Mouse (Mus musculus) hindbrain, embryonic 11.5 days (tissue): ENCODE measurements around the gene Gabarap. TPM values are rescaled to one million over a fixed set of nuclear protein-coding genes. Genes with fewer than 3 reads are reported as not detected.
"Not testable (repeated sequence)": the region's sequence is repeated elsewhere in the genome, so short reads cannot be mapped to it uniquely, and the experiment has no call there.

Source experiments
- ATAC-seq: fragments of 200-750 bp; cut with Nextera tagmentation; 2 replicates; pipeline ENCODE4 v1.8.0; 2017; ENCODE audit warnings: mild to moderate bottlenecking, moderate TSS enrichment, moderate library complexity; ENCODE audit not compliant: low FRiP score
- DNase-seq: peaks from one replicate; pipeline ENCODE4 v3.0.0-alpha.2; 2015; ENCODE audit warnings: low spot score
- H3K27ac ChIP-seq: fragments of 300-500 bp; sonication (generic); 2 replicates; pipeline ENCODE4 v1.5.1; 2014; ENCODE audit warnings: mild to moderate bottlenecking, low read depth, low read length
- H3K27me3 ChIP-seq: fragments of 300-500 bp; sonication (generic); 2 replicates; pipeline ENCODE4 v1.6.1; 2014; ENCODE audit warnings: mild to moderate bottlenecking, low read length, moderate library complexity, mixed read lengths; ENCODE audit not compliant: control insufficient read depth, insufficient read depth
- H3K36me3 ChIP-seq: fragments of 300-500 bp; sonication (generic); 2 replicates; pipeline ENCODE4 v1.6.1; 2014; ENCODE audit warnings: mild to moderate bottlenecking, low read length, moderate library complexity, mixed read lengths; ENCODE audit not compliant: control insufficient read depth, insufficient read depth
- H3K4me1 ChIP-seq: fragments of 300-500 bp; sonication (generic); replicated peaks from 2 replicates; pipeline ENCODE4 v1.6.1; 2014; ENCODE audit warnings: low read length, mixed read lengths; ENCODE audit not compliant: control insufficient read depth, insufficient read depth
- H3K4me2 ChIP-seq: fragments of 300-500 bp; sonication (generic); replicated peaks from 2 replicates; pipeline ENCODE4 v1.6.1; 2014; ENCODE audit warnings: mild to moderate bottlenecking, low read depth, low read length
- H3K4me3 ChIP-seq: fragments of 300-500 bp; sonication (generic); 2 replicates; pipeline ENCODE4 v1.5.1; 2014; ENCODE audit warnings: low read depth, low read length
- H3K9ac ChIP-seq: fragments of 300-500 bp; sonication (generic); 2 replicates; pipeline ENCODE4 v1.6.1; 2014; ENCODE audit warnings: low read depth, low read length
- H3K9me3 ChIP-seq: fragments of 300-500 bp; sonication (generic); 2 replicates; pipeline ENCODE4 v1.6.1; 2016; ENCODE audit warnings: low read length; ENCODE audit not compliant: control insufficient read depth
- WGBS: fragments of 180-500 bp; shearing (Covaris S2); extraction: QIAGEN DNeasy Blood & Tissue Kit; methylation state at CpG from one replicate; pipeline ENCODE4 v1.1.7; 2014; 5-methylcytosine and 5-hydroxymethylcytosine counted together
- polyA plus RNA-seq: library from polyadenylated mRNA; unstranded; fragments of >200 nt; fragmentation: Nextera tagmentation; extraction: Ambion mirVana; gene quantifications from 2 replicates; pipeline ENCODE4 v1.2.1, GENCODE M21; 2014

Gene Gabarap
- polyA plus RNA-seq, 1 experiment from 2014 or later: 643 TPM

GRCm38 (mm10) chr11:69952274-69952673 is 38.7 kb upstream of the Gabarap start:
- Histone ChIP-seq H3K27ac (no peak overlapping the region), H3K4me2 (no peak overlapping the region), H3K9me3 (no peaks in the 10 kb centered on the region), H3K4me3 (no peak overlapping the region), H3K4me1 (peaks cover 6% of the 10 kb centered on the region; the same call in 1 of the 2 replicates), H3K9ac (no peak overlapping the region), H3K27me3 (no peaks in the 10 kb centered on the region), H3K36me3 (no peaks in the 10 kb centered on the region)
- ATAC-seq (no peak), DNase-seq (no peak)
- WGBS: 55% methylated on average over 1 of the region's 1 CpGs

DNA sequence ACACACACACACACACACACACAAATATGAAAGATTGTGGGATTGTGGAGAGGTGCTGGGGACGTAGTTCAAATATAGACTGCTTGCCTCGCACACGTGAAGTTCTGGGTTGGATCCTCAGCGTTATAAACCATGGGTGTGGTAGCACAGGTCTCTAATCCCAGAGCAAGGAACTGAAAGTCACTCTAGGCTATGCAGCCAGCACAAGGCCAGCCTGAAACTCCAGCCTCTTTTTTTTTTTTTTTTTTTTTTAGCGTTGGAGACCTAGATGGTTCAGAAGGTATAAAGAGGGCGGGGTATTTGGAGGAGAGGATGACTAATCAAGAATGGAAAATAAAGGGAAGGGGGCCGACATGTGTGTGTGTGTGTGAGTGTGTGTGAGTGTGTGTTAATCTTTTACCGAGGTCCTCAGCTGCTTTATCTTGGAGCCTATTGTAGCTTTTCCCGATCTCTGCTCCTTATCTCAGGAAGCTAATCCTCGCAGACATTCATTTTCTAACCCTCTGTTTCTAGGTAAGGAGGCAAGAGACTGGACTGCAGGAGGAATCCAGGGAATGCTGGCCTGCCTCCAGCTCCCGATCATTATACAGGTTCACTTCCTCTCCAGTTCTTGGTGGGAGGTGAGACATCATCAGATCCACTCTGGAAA is 37.6 kb upstream of the Gabarap start:
- H3K27ac ChIP-seq: no peak overlapping the region
- no peak overlapping the region for H3K4me3 ChIP-seq
- no peak overlapping the region for H3K9ac ChIP-seq
- DNase-seq (no peak), ATAC-seq (no peak)
- WGBS: 75% methylated on average over 11 of the region's 11 CpGs
- H3K4me1 ChIP-seq: peaks cover 3% of the 10 kb centered on the region; the same call in 1 of the 2 replicates
- no peaks in the 10 kb centered on the region for H3K9me3 ChIP-seq
- no peaks in the 10 kb centered on the region for H3K36me3 ChIP-seq
- no peak overlapping the region for H3K4me2 ChIP-seq
- H3K27me3 ChIP-seq: no peaks in the 10 kb centered on the region

DNA sequence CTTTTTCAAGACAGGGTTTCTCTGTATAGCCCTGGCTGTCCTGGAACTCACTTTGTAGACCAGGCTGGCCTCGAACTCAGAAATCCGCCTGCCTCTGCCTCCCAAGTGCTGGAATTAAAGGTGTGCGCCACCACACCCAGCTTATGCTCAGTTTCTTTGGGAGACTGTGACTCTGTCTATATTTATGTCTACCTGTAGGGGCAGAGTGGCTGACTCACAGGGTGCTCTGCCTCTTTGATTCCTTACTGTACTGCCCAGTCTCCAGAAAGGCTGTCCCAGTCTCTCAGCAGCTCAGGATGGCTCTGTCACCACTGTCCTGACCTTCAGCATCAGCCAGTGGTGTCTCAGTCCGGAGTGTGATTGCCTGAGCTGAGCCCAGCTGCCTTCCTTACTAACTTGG is 35.3 kb upstream of the Gabarap start:
- WGBS: 80% methylated on average over 4 of the region's 4 CpGs
- H3K9ac ChIP-seq, DNase-seq, H3K4me2 ChIP-seq, ATAC-seq, H3K36me3 ChIP-seq, H3K27ac ChIP-seq, H3K9me3 ChIP-seq, H3K4me3 ChIP-seq, H3K27me3 ChIP-seq, H3K4me1 ChIP-seq: not testable (repeated sequence)

DNA sequence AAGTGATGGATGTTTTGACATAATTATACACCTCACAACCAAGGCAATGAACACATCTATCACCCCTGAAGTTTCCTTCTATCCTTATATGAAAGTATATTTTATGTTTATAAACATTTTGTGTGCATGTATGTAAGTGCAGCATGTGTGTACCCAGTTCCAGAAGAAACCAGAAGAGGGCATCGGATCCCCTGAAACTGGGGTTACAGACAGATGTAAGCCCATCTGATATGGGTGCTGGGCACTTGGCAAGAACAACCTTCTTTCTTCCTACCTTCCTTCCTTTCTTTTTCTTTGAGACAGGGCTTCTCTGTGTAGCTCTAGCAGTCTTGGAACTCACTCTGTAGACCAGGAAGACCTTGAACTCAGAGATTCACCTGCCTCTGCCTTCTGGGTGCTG is 34.7 kb upstream of the Gabarap start:
- Histone ChIP-seq H3K27ac (no peak overlapping the region), H3K9me3 (no peaks in the 10 kb centered on the region), H3K27me3 (no peaks in the 10 kb centered on the region), H3K9ac (no peak overlapping the region), H3K4me3 (no peak overlapping the region), H3K4me2 (no peak overlapping the region), H3K4me1 (no peaks in the 10 kb centered on the region), H3K36me3 (no peaks in the 10 kb centered on the region)
- DNase-seq (no peak), ATAC-seq (no peak)
- WGBS: 76% methylated on average over 1 of the region's 1 CpGs

- ATAC-seq: no peak
- no peaks in the 10 kb centered on the region for H3K9me3 ChIP-seq
- 29% methylated on average over 5 of the region's 5 CpGs for WGBS
- H3K4me2 ChIP-seq: no peak overlapping the region
- H3K27me3 ChIP-seq: peaks cover 34% of the 10 kb centered on the region
- H3K9ac ChIP-seq: no peak overlapping the region
- no peaks in the 10 kb centered on the region; the same call in 1 of the 2 replicates for H3K4me1 ChIP-seq
- no peak overlapping the region for H3K4me3 ChIP-seq
- DNase-seq: peak; percentile 24
- H3K36me3 ChIP-seq: no peaks in the 10 kb centered on the region
- H3K27ac ChIP-seq: no peak overlapping the region
Measured at GRCm38 (mm10) chr11:69960616-69961015, 30.3 kb upstream of the Gabarap start.

- no peaks in the 10 kb centered on the region for H3K36me3 ChIP-seq
- H3K27me3 ChIP-seq: peaks cover 46% of the 10 kb centered on the region
- no peak for DNase-seq
- H3K4me3 ChIP-seq: no peak overlapping the region
- H3K9ac ChIP-seq: no peak overlapping the region
- ATAC-seq: no peak
- no peak overlapping the region for H3K4me2 ChIP-seq
- H3K9me3 ChIP-seq: no peaks in the 10 kb centered on the region
- H3K4me1 ChIP-seq: peaks cover 2% of the 10 kb centered on the region; the same call in 1 of the 2 replicates
- 55% methylated on average over 5 of the region's 5 CpGs for WGBS
- no peak overlapping the region for H3K27ac ChIP-seq
Measured at GRCm38 (mm10) chr11:69961841-69962240, 29.1 kb upstream of the Gabarap start.

GRCm38 (mm10) chr11:69964650-69965270 is 26.2 kb upstream of the Gabarap start, which contains the start of gene Cldn7:
Cldn7 (plus strand) TSS chr11:69964779.
- H3K36me3 ChIP-seq: no peaks in the 10 kb centered on the region
- peak; percentile 33 for DNase-seq
- H3K27ac ChIP-seq: no peak within 1 kb of the TSS
- peaks cover 2% of the 10 kb centered on the region; the same call in 1 of the 2 replicates for H3K4me1 ChIP-seq
- H3K4me3 ChIP-seq: peak within 1 kb of the TSS; percentile 19; the same call in 1 of the 2 replicates
- H3K9me3 ChIP-seq: no peaks in the 10 kb centered on the region
- H3K4me2 ChIP-seq: no peak within 1 kb of the TSS
- peaks cover 57% of the 10 kb centered on the region for H3K27me3 ChIP-seq
- WGBS: 12% methylated on average over 24 of the region's 24 CpGs
- no peak within 1 kb of the TSS for H3K9ac ChIP-seq
- ATAC-seq: no peak

GRCm38 (mm10) chr11:69965271-69966005 is 25.5 kb upstream of the Gabarap start:
- 0 out of 2 replicates have a peak, but pooled peaks cover 1% of the 10 kb centered on the region for H3K36me3 ChIP-seq
- peaks cover 57% of the 10 kb centered on the region for H3K27me3 ChIP-seq
- DNase-seq (peak; percentile 44), ATAC-seq (no peak)
- peak overlapping the region; percentile 20 for H3K4me3 ChIP-seq
- WGBS: 3% methylated on average over 49 of the region's 49 CpGs
- no peak overlapping the region; the same call in 1 of the 2 replicates for H3K9ac ChIP-seq
- H3K27ac ChIP-seq: no peak overlapping the region
- no peaks in the 10 kb centered on the region for H3K9me3 ChIP-seq
- H3K4me2 ChIP-seq: no peak overlapping the region
- peaks cover 2% of the 10 kb centered on the region; the same call in 1 of the 2 replicates for H3K4me1 ChIP-seq
